Mouse (Mus musculus): ENCODE data around the gene Vmn1r70. TPM values are rescaled to one million over a fixed set of nuclear protein-coding genes. Genes with fewer than 3 reads are reported as not detected.

Gene Vmn1r70
- polyA plus RNA-seq (2012; rRNA removed), result not detected in 2 replicates

GRCm38 (mm10) chr7:10631232-10631631, at the start of gene Vmn1r70:
Gene Vmn1r70, plus strand, starts transcription at chr7:10631532.

GRCm38 (mm10) chr7:10613559-10613958, 17.8 kb upstream of the Vmn1r70 start, which contains the start of gene Vmn1r69:
Gene Vmn1r69, minus strand, starts transcription at chr7:10613659.

Other genes starting within 250 kb of the Vmn1r70 start
- gene Vmn1r67, start 188.2 kb upstream of the Vmn1r70 start, polyA plus RNA-seq (2012; rRNA removed), result not detected in 2 replicates
- gene Zik1, start 136.1 kb upstream of the Vmn1r70 start, polyA plus RNA-seq (2012; rRNA removed), result 25.1 and 25.5 TPM in 2 replicates
- not detected in 2 replicates for gene Vmn1r68, start 73.0 kb upstream of the Vmn1r70 start, polyA plus RNA-seq (2012; rRNA removed)
- not detected in 2 replicates for gene Vmn1r69, start 17.9 kb upstream of the Vmn1r70 start, polyA plus RNA-seq (2012; rRNA removed)
- not detected in 2 replicates for gene Nlrp4b, start 56.3 kb downstream of the Vmn1r70 start, polyA plus RNA-seq (2012; rRNA removed)
- gene Vmn1r71, start 122.8 kb downstream of the Vmn1r70 start, polyA plus RNA-seq (2012; rRNA removed), result not detected in 2 replicates